Mouse (Mus musculus) MEL (cell line): ENCODE data around the gene Tead3. TPM values are rescaled to one million over a fixed set of nuclear protein-coding genes. Genes with fewer than 3 reads are reported as not detected.

Experiments
- DNase-seq: peaks from one replicate; pipeline ENCODE4 v3.0.0; 2011; ENCODE audit warnings: low read depth, low spot score
- H3K27ac ChIP-seq: 2 replicates; pipeline ENCODE4 v1.5.1; 2012; ENCODE audit warnings: low read depth, mild to moderate bottlenecking, control low read depth, low read length, moderate library complexity; ENCODE audit not compliant: control insufficient read depth
- H3K27me3 ChIP-seq, 2 experiments: fragments of 150-350 bp in 1 of 2; sonication (generic) in 1 of 2; 2 replicates each; pipeline ENCODE4 v1.6.1; 2012; ENCODE audit warnings: low read length in 2 of 2, mild to moderate bottlenecking in 2 of 2, improper control_type of control experiment in 1 of 2, moderate library complexity in 1 of 2; ENCODE audit not compliant: insufficient read depth in 2 of 2, control insufficient read depth in 1 of 2
- H3K36me3 ChIP-seq, 2 experiments: 2 replicates each; pipeline ENCODE4 v1.6.1; 2012 to 2014; ENCODE audit warnings: low read length in 2 of 2, improper control_type of control experiment in 1 of 2, inconsistent platforms in 1 of 2, mild to moderate bottlenecking in 1 of 2; ENCODE audit not compliant: insufficient read depth in 2 of 2, control insufficient read depth in 1 of 2
- H3K4me1 ChIP-seq, 2 experiments: fragments of 150-350 bp in 1 of 2; sonication (generic) in 1 of 2; 2 replicates each; pipeline ENCODE4 v1.6.1; 2012; ENCODE audit warnings: low read length in 2 of 2, improper control_type of control experiment in 1 of 2, mild to moderate bottlenecking in 1 of 2; ENCODE audit not compliant: insufficient read depth in 2 of 2, control insufficient read depth in 1 of 2
- H3K4me3 ChIP-seq, 2 experiments: fragments of 150-350 bp in 1 of 2; sonication (generic) in 1 of 2; 2 replicates each; pipeline ENCODE4 v1.5.1; 2012; ENCODE audit warnings: low read depth in 2 of 2, low read length in 2 of 2, mild to moderate bottlenecking in 2 of 2, moderate library complexity in 2 of 2, control low read depth in 1 of 2, improper control_type of control experiment in 1 of 2; ENCODE audit not compliant: control insufficient read depth in 1 of 2, insufficient read depth in 1 of 2
- H3K79me2 ChIP-seq: 2 replicates; pipeline ENCODE4 v1.6.1; 2012; ENCODE audit warnings: mild to moderate bottlenecking, low read length, moderate library complexity; ENCODE audit not compliant: control insufficient read depth, poor library complexity, insufficient read depth
- H3K9ac ChIP-seq: 2 replicates; pipeline ENCODE4 v1.6.1; 2012; ENCODE audit warnings: low read depth, mild to moderate bottlenecking, control low read depth, low read length, moderate library complexity; ENCODE audit not compliant: control insufficient read depth, poor library complexity, severe bottlenecking
- H3K9me3 ChIP-seq: fragments of 150-350 bp; sonication (generic); replicated peaks from 2 replicates; pipeline ENCODE4 v1.6.1; 2012; ENCODE audit warnings: mild to moderate bottlenecking, low read length, improper control_type of control experiment, moderate library complexity; ENCODE audit not compliant: insufficient read depth
- BHLHE40 ChIP-seq: IDR thresholded peaks from 2 replicates; pipeline ENCODE4 v1.6.1; 2012; ENCODE audit warnings: low read depth, mild to moderate bottlenecking, inconsistent platforms, low read length, improper control_type of control experiment, borderline replicate concordance
- CHD2 ChIP-seq: IDR thresholded peaks from 2 replicates; pipeline ENCODE4 v1.6.1; 2011; ENCODE audit warnings: low read length, improper control_type of control experiment
- CTCF ChIP-seq, 3 experiments: IDR thresholded peaks in 2 of 3; conservative IDR thresholded peaks in 1 of 3; 2 replicates each; pipeline ENCODE4 v1.5.1; 2011 to 2012; ENCODE audit warnings: low read length in 3 of 3, low read depth in 2 of 3, mild to moderate bottlenecking in 2 of 3, improper control_type of control experiment in 1 of 3, inconsistent platforms in 1 of 3, mixed read lengths in 1 of 3, moderate library complexity in 1 of 3; ENCODE audit not compliant: control insufficient read depth in 1 of 3, insufficient read depth in 1 of 3, poor library complexity in 1 of 3, severe bottlenecking in 1 of 3
- E2F4 ChIP-seq: IDR thresholded peaks from 2 replicates; pipeline ENCODE4 v1.6.1; 2011; ENCODE audit warnings: low read depth, low read length, improper control_type of control experiment, borderline replicate concordance
- GABPA ChIP-seq: IDR thresholded peaks from 2 replicates; pipeline ENCODE4 v1.6.1; 2012; ENCODE audit warnings: low read depth, mild to moderate bottlenecking, inconsistent platforms, low read length, improper control_type of control experiment, moderate library complexity
- GATA1 ChIP-seq: IDR thresholded peaks from 2 replicates; pipeline ENCODE4 v1.6.1; 2011; ENCODE audit warnings: low read depth, low read length, improper control_type of control experiment
- HCFC1 ChIP-seq: IDR thresholded peaks from 2 replicates; pipeline ENCODE4 v1.6.1; 2012; ENCODE audit warnings: low read depth, mild to moderate bottlenecking, inconsistent platforms, low read length, improper control_type of control experiment, moderate library complexity
- JUND ChIP-seq: IDR thresholded peaks from 2 replicates; pipeline ENCODE4 v1.6.1; 2011; ENCODE audit warnings: low read depth, mild to moderate bottlenecking, improper control_type of control experiment, low read length
- KAT2A ChIP-seq: conservative IDR thresholded peaks from 2 replicates; pipeline ENCODE4 v1.6.1; 2012; ENCODE audit warnings: low read depth, low read length, improper control_type of control experiment, inconsistent platforms
- MAZ ChIP-seq: IDR thresholded peaks from 2 replicates; pipeline ENCODE4 v1.6.1; 2012; ENCODE audit warnings: low read depth, mild to moderate bottlenecking, inconsistent platforms, low read length, improper control_type of control experiment
- MEF2A ChIP-seq: IDR thresholded peaks from 2 replicates; pipeline ENCODE4 v1.6.1; 2014; ENCODE audit warnings: low read depth, mild to moderate bottlenecking, inconsistent platforms, low read length, improper control_type of control experiment; ENCODE audit not compliant: poor library complexity, insufficient replicate concordance, severe bottlenecking; ENCODE audit errors: extremely low read depth
- MXI1 ChIP-seq: IDR thresholded peaks from 2 replicates; pipeline ENCODE4 v1.6.1; 2011; ENCODE audit warnings: mild to moderate bottlenecking, low read depth, low read length, improper control_type of control experiment
- MYB ChIP-seq: IDR thresholded peaks from 2 replicates; pipeline ENCODE4 v1.6.1; 2011; ENCODE audit warnings: mild to moderate bottlenecking, low read depth, low read length, improper control_type of control experiment
- MYC ChIP-seq: IDR thresholded peaks from 2 replicates; pipeline ENCODE4 v1.6.1; 2011; ENCODE audit warnings: low read depth, mild to moderate bottlenecking, low read length, improper control_type of control experiment, moderate library complexity
- NELFE ChIP-seq: IDR thresholded peaks from 2 replicates; pipeline ENCODE4 v1.6.1; 2011; ENCODE audit warnings: low read depth, low read length, improper control_type of control experiment
- NRF1 ChIP-seq: IDR thresholded peaks from 2 replicates; pipeline ENCODE4 v1.6.1; 2014; ENCODE audit warnings: low read depth, mild to moderate bottlenecking, inconsistent platforms, low read length, improper control_type of control experiment, moderate library complexity; ENCODE audit not compliant: poor library complexity, insufficient read depth, severe bottlenecking
- POLR2AphosphoS2 ChIP-seq: IDR thresholded peaks from 2 replicates; pipeline ENCODE4 v1.6.1; 2011; ENCODE audit warnings: low read length, improper control_type of control experiment
- SIN3A ChIP-seq: IDR thresholded peaks from 2 replicates; pipeline ENCODE4 v1.6.1; 2012; ENCODE audit warnings: low read length, improper control_type of control experiment, inconsistent platforms
- SMC3 ChIP-seq: IDR thresholded peaks from 2 replicates; pipeline ENCODE4 v1.6.1; 2011; ENCODE audit warnings: low read depth, low read length, improper control_type of control experiment
- TAL1 ChIP-seq: IDR thresholded peaks from 2 replicates; pipeline ENCODE4 v1.6.1; 2012; ENCODE audit warnings: mild to moderate bottlenecking, inconsistent platforms, low read length, moderate library complexity, mixed read lengths
- TBP ChIP-seq: IDR thresholded peaks from 2 replicates; pipeline ENCODE4 v1.8.0; 2011; ENCODE audit warnings: low read depth, low read length, improper control_type of control experiment
- TCF12 ChIP-seq: IDR thresholded peaks from 2 replicates; pipeline ENCODE4 v1.6.1; 2014; ENCODE audit warnings: low read depth, mild to moderate bottlenecking, inconsistent platforms, low read length, improper control_type of control experiment, moderate library complexity
- USF1 ChIP-seq: IDR thresholded peaks from 2 replicates; pipeline ENCODE4 v1.6.1; 2014; ENCODE audit warnings: low read depth, mild to moderate bottlenecking, inconsistent platforms, low read length, improper control_type of control experiment, moderate library complexity
- ZC3H11A ChIP-seq: IDR thresholded peaks from 2 replicates; pipeline ENCODE4 v1.6.1; 2012; ENCODE audit warnings: low read depth, mild to moderate bottlenecking, inconsistent platforms, low read length, improper control_type of control experiment
- ZMIZ1 ChIP-seq: IDR thresholded peaks from 2 replicates; pipeline ENCODE4 v1.6.1; 2012; ENCODE audit warnings: low read depth, mild to moderate bottlenecking, inconsistent platforms, low read length, improper control_type of control experiment, moderate library complexity
- ZNF384 ChIP-seq: IDR thresholded peaks from 2 replicates; pipeline ENCODE4 v1.6.1; 2012; ENCODE audit warnings: low read depth, mild to moderate bottlenecking, inconsistent platforms, low read length, improper control_type of control experiment
- polyA plus RNA-seq, 2 experiments: library from polyadenylated mRNA; stranded (reverse) in 1 of 2; unstranded in 1 of 2; fragments of >175 nt in 1 of 2; fragments of >200 nt in 1 of 2; gene quantifications; 2 replicates each; pipeline versions ENCODE4 v1.2.1 to v1.2.4; 2012; ENCODE audit warnings: low replicate concordance in 2 of 2, low read depth in 1 of 2; ENCODE audit not compliant: insufficient read length in 2 of 2, insufficient read depth in 1 of 2, missing spikeins in 1 of 2
- total RNA-seq: library from RNA; depleted of rRNA; stranded (reverse); fragments of 300-350 nt; gene quantifications from 2 replicates; pipeline ENCODE4 v1.2.3, GENCODE M21; 2012

Gene Tead3
- total and polyA plus RNA-seq, 3 experiments = 0.73 to 4.1 TPM; not detected in 1

- no peak for TF ChIP-seq HCFC1
- no peak for TF ChIP-seq GABPA
Measured at GRCm38 (mm10) chr17:28329503-28330231, 20.9 kb downstream of the Tead3 start (continued).

DNA sequence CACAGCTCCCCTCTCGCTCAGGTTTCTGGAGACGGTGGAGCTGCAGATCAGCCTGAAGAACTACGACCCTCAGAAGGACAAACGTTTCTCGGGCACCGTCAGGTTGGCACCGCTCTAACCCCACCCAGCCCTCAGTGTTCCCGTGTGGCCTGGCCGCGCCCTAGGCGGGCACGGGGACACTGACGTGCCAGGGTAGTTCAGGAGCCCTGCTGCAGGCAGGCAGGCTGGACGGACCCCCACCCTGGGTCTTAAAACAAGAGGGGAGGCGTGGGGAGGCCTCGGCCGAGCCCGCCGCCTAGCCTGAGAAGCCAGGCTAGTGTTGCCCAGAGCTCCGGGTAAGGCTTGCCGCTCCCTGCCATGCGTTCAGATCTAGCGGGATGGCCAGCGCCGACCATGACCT, 21.7 kb downstream of the Tead3 start:
- Histone ChIP-seq H3K4me3 (peak overlapping the region; percentile 94 to 96), H3K9me3 (no peaks in the 10 kb centered on the region), H3K79me2 (peaks cover 24% of the 10 kb centered on the region), H3K36me3 (peaks cover 4 to 5% of the 10 kb centered on the region in 2 experiments; a peak in 3 of 4 replicates), H3K27me3 (no peaks in the 10 kb centered on the region), H3K27ac (peak overlapping the region; percentile 91), H3K4me1 (peaks cover 0 to 8% of the 10 kb centered on the region in 2 experiments; a peak in 1 of 4 replicates), H3K9ac (peak overlapping the region; percentile 99)
- no peak for TF ChIP-seq GATA1
- TF ChIP-seq ZMIZ1 = peak; percentile 36; the same call in 1 of the 2 replicates
- no peak for TF ChIP-seq CTCF (IDR thresholded peaks at IDR 0.05 in 2 of 3, conservative IDR thresholded peaks at IDR 0.05 in 1 of 3; ENCODE audit: control insufficient read depth in 1 of 3, insufficient read depth in 1 of 3, low read depth in 2 of 3, low read length in 3 of 3, poor library complexity in 1 of 3, severe bottlenecking in 1 of 3)
- peak; percentile 38 for DNase-seq

DNA sequence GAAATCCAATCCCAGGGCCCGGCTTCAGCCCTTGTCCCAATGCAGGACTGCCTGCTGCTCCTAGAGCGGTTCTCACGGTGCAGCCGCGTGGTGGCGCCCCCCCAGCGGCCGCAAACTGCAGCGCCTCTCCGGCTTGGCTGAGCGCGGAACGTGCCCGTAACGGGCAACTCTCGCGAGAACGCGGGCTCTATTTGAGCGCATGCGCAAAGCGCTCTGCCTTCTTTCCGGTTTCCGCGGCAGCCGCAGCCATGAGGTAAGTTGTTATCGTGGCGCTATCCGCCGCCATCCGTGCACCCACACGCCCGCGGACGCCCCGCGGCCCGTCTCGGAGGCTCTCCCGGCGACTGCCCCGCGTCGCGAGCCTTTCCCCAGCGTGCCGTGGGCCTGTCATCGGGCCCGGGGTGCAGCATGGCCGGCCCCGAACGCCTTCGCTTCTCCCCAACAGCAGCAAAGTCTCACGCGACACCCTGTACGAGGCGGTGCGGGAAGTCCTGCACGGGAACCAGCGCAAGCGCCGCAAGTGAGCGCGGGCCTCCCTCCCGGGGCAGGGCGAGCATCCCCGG, 22.2 kb downstream of the Tead3 start, which contains the start of gene Rpl10a:
Gene Rpl10a, plus strand, starts transcription at position 106 of the 563 bp plus-strand sequence.
- DNase-seq = peak; percentile 95
- peaks cover 4 to 5% of the 10 kb centered on the region in 2 experiments; a peak in 3 of 4 replicates for H3K36me3 ChIP-seq
- H3K9me3 ChIP-seq = no peaks in the 10 kb centered on the region
- H3K9ac ChIP-seq = peak within 1 kb of the TSS; percentile 99
- H3K79me2 ChIP-seq = peaks cover 24% of the 10 kb centered on the region
- peaks cover 0 to 8% of the 10 kb centered on the region in 2 experiments; a peak in 1 of 4 replicates for H3K4me1 ChIP-seq
- no peaks in the 10 kb centered on the region for H3K27me3 ChIP-seq
- H3K4me3 ChIP-seq = peak within 1 kb of the TSS; percentile 94 to 96
- H3K27ac ChIP-seq = peak within 1 kb of the TSS; percentile 91
- TF ChIP-seq TCF12 = peak; percentile 82
- TF ChIP-seq MYC = peak; percentile 99
- peak; percentile 53 to 92 (median 89); a peak in 5 of 6 replicates for TF ChIP-seq CTCF (IDR thresholded peaks at IDR 0.05 in 2 of 3, conservative IDR thresholded peaks at IDR 0.05 in 1 of 3; ENCODE audit: control insufficient read depth in 1 of 3, insufficient read depth in 1 of 3, low read depth in 2 of 3, low read length in 3 of 3, poor library complexity in 1 of 3, severe bottlenecking in 1 of 3)
- TF ChIP-seq USF1 = 0 out of 2 replicates have a peak, but pooled peaks have one; percentile 2
- peak; percentile 85 for TF ChIP-seq MXI1
- peak; percentile 41; the same call in 1 of the 2 replicates for TF ChIP-seq SMC3
- TF ChIP-seq NELFE = peak; percentile 99
- TF ChIP-seq MEF2A = no peak
- no peak for TF ChIP-seq TAL1
- peak; percentile 42; the same call in 1 of the 2 replicates for TF ChIP-seq MAZ
- TF ChIP-seq TBP = peak; percentile 98
- TF ChIP-seq KAT2A = peak; percentile 71; the same call in 1 of the 2 replicates
- no peak for TF ChIP-seq JUND
- peak; percentile 99 for TF ChIP-seq ZMIZ1
- no peak for TF ChIP-seq MYB
- TF ChIP-seq HCFC1 = peak; percentile 89
- no peak for TF ChIP-seq ZNF384
- TF ChIP-seq BHLHE40 = peak; percentile 88
- TF ChIP-seq NRF1 = peak; percentile 80
- no peak for TF ChIP-seq ZC3H11A
- TF ChIP-seq POLR2AphosphoS2 = peak; percentile 99
- TF ChIP-seq CHD2 = peak; percentile 99
- TF ChIP-seq SIN3A = peak; percentile 76
- no peak; the same call in 1 of the 2 replicates for TF ChIP-seq E2F4
